Mouse (Mus musculus) heart, postnatal 25 days (tissue): Measurements from ENCODE around the gene Eef2. TPM values are rescaled to one million over a fixed set of nuclear protein-coding genes. Genes with fewer than 3 reads are reported as not detected.
"Not testable (repeated sequence)": the region's sequence is repeated elsewhere in the genome, so short reads cannot be mapped to it uniquely, and the experiment has no call there.

Experiments used
- DNase-seq: peaks from one replicate; pipeline ENCODE4 v3.0.0; 2022; ENCODE audit warnings: low spot score
- intact Hi-C: fragments of 180-260 bp; cut with DNase I; formaldehyde crosslinking; loops from one replicate; pipeline ENCODE4 v1.15.1; 2025
- total RNA-seq, 2 experiments: library from RNA; stranded (reverse); gene quantifications; 2 replicates each; pipeline ENCODE4 v1.2.3; 2021

Eef2 gene
- total RNA-seq, 2 experiments from 2014 or later: 925 to 1,035 TPM

- peak; percentile 49 for DNase-seq
These were observed 31.8 kb upstream of the Eef2 start for GRCm38 (mm10) chr10:81144667-81145066.

GRCm38 (mm10) chr10:81145307-81145706 lies 31.1 kb upstream of the Eef2 start:
- intact Hi-C loops: no loop called here
- no peak for DNase-seq

More at GRCm38 (mm10) chr10:81144667-81145066, 31.8 kb upstream of the Eef2 start:
- intact Hi-C loops: no loop called here

DNA sequence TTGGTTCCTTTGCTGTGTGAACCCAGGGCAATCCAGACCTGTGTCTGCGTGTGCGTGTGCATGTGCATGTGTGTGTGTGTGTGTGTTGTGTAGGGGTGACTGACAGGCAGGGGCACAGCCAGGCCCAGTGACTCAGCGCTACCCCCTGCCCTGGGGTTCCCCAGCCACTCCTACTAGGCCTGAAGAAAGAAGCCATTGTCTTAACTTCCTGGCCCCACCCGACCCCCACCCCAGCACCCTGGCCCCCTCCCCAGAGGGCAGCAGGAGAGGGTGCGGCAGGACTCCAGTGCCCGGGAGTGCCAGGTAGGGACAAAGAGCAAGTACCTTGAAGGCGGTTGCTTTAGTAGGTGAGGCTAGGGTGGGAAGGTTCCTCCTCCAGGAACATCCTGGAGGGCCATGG lies 30.7 kb upstream of the Eef2 start:
- no peak for DNase-seq
- intact Hi-C loops: no loop called here

DNA sequence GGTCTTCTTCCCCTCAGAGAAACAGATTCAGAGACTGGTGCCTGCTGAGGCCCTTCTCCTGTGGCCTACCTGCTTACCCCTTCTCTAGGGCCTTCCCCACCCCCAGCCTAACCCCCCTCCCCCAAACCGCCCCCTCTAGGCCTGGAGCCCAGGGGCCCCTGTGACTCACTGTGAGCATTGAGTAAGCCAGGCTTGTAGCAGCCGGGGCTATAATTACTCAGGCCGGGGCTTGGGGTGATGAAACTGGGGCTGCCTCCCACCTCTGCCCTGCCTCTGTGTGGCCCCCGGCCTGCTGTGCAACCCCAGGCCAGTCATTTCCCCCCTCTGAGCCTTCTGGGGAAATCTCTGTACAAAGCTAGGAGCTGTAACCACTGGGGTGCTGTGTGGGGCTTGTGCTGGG lies 30.1 kb upstream of the Eef2 start:
- intact Hi-C loops: no loop called here
- DNase-seq: no peak

DNA sequence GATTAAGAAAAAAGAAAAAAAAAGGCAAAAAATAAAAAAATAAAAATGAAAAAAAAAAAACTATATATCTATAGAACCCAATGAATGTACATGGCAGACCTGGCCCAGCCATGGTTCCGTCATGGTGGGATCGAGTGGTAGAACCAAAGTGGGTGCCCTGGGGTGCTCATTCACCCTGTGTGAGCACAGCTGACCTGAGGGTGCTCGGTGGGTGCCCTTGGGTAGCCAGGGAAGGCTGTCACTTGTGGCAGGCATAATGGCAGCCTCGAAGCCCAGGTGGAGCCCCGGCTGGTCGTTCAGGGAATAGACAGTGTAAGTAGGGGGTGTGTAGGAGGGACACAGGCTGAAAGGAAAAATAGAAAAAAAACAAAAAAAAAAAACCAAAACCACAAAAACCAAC lies 25.2 kb upstream of the Eef2 start:
- no peak for DNase-seq
- intact Hi-C loops: no loop called here

- DNase-seq: no peak
- intact Hi-C loops: no loop called here
These were observed 23.8 kb upstream of the Eef2 start for GRCm38 (mm10) chr10:81152609-81153008.

- intact Hi-C loops: no loop called here
- DNase-seq: no peak
These were observed 22.1 kb upstream of the Eef2 start for GRCm38 (mm10) chr10:81154313-81154712.

DNA sequence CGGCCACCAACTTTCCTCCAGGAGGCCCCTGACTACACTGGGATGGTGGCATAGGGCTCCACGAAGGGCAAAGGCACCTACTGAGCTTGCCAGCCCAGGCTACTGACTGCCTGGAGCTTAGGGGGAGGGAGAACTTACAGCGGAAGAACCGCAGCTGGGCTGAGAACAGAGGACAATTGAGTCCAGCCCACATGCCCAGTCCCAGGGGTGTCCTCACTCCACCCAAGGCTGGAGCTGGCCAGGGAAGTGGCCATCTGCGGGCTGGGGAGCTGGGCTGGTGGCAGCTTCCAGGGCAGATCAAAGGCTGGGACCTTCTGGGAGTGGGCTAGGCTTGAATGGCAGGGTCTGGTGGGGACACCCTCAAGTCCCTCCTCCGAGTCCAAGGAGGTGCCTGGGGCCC lies 21.7 kb upstream of the Eef2 start:
- DNase-seq: no peak
- intact Hi-C loops: no loop called here

GRCm38 (mm10) chr10:81161602-81162317 lies 14.7 kb upstream of the Eef2 start:
- no peak for DNase-seq
- intact Hi-C loops: no loop called here

- DNase-seq: no peak
- intact Hi-C loops: no loop called here
These were observed 14.1 kb upstream of the Eef2 start for GRCm38 (mm10) chr10:81162318-81162652.

GRCm38 (mm10) chr10:81165118-81165517 lies 11.3 kb upstream of the Eef2 start:
- DNase-seq: no peak
- intact Hi-C loops: no loop called here

- intact Hi-C loops: loop anchor here (2.0 kb wide), 1 partner anchor 29 kb away; no protein-coding TSS in a partner anchor
- peak; percentile 100 for DNase-seq
These were observed 9.0 kb upstream of the Eef2 start, which contains the start of gene Pias4 for GRCm38 (mm10) chr10:81167200-81168086. Pias4 (minus strand) TSS chr10:81167923.

DNA sequence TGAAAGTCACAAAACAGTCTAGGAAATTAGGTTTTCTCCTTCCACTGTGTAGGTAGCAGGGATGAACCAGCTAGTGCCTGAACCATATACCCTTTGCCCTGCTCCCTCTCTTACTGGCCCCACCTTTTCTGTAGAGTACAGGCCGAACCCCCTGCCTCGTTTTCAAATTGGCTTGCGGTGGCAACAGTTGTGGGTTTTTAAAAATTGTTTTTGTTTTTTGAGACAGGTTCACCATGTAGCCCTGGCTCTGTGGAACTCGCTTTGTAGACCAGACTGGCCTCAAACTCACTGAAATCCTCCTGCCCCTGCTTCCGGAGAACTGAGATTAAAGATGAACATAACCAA lies 8.4 kb upstream of the Eef2 start:
- intact Hi-C loops: no loop called here
- DNase-seq: no peak

DNA sequence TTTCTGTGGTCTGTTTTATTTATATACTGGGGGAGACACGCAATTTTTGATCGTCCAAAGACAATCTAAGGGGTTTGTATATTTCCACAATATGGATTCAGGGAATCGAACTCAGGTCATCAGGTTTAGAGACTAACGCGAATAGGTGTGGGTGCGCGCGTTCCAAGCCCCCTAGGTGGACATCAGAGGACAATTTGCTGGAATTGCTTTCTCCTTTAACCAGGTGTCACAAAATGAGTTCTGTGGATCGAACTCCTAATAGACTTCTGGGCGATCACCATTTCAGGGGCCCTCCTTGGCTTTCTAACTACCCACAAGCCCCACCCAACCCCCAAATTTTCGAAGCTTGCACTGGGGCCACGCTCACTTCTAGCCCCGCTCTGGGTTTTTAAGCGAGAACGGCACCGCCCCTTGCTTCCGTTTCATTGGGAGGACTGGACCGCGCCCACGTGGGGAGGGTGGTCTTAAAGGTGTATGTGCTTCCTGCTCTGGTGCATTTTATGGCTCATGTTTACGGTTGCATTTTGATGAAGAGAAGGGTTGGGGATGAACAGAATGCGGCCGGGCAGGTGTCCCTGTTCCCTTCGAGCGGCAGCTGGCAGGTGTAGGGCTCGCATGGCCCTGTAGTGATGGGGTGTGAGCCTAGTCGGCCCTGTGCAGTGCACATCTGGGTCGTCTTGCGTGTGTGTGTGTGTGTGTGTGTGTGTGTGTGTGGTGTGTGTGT lies 7.7 kb upstream of the Eef2 start:
- intact Hi-C loops: no loop called here
- peak; percentile 79 for DNase-seq

- intact Hi-C loops: not testable (repeated sequence)
These were observed 7.0 kb upstream of the Eef2 start for GRCm38 (mm10) chr10:81169411-81169900.

GRCm38 (mm10) chr10:81173132-81173531 lies 3.3 kb upstream of the Eef2 start:
- peak; percentile 56 for DNase-seq
- intact Hi-C loops: loop anchor here (5.0 kb wide), 1 partner anchor 86 kb away; no protein-coding TSS in a partner anchor

More at GRCm38 (mm10) chr10:81169411-81169900, 7.0 kb upstream of the Eef2 start:
- DNase-seq: not testable (repeated sequence)

DNA sequence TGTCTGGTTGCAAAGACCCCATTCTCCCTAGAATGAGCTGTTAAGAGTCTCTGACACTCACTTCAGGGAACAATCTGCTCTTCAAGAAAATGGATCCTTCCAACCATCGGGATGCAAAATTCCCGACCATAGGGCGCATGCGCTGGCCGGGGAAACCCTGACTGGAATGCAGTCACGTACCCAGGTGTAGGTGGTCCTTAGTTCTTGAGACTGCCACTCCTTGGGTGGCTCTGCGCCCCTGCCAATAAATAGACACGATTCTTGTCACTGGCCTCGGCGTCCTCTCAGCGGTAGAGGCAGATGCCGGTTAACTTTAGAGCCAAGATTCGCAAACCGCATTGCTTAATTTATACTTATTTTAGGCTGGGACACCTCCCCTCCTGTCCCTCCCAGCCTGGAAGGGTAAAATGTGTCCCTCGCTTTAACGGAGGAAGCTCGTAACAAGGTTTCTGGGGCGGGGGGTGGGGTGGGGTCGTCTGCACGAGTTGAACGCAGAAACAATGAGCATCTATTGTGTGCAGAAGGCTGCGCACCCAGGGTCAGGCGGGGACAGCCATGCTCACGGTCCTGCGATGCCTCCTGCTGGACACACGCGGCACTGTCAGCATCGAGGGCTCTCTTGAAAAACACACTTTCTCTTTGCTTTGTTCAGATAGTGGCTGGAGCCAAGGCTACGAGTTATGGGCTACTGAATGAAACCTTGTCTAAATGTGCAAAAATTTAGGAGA lies 1.6 kb upstream of the Eef2 start:
- intact Hi-C loops: loop anchor here (5.0 kb wide), 2 partner anchors 87 to 157 kb away; no protein-coding TSS in a partner anchor
- DNase-seq: peak; percentile 77

DNA sequence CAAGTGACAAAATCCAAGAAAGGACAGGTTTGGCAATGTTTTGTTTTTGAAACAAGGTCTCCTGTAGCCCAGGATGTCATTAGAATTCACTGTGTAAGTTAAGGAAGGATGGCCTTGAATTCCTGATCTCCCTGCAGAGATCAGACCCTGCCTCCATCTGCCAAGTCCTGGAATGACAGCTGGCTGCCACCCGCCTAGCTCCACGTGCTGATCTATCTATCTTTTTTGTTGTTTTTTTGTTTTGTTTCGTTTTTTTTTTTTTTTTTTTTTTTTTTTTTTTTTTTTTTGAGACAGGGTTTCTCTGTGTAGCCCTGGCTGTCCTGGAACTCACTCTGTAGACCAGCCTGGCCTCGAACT lies 1.1 kb upstream of the Eef2 start:
- intact Hi-C loops: loop anchor here (5.0 kb wide), 1 partner anchor 158 kb away; no protein-coding TSS in a partner anchor
- not testable (repeated sequence) for DNase-seq

- intact Hi-C loops: loop anchor here (5.0 kb wide), 1 partner anchor 159 kb away; no protein-coding TSS in a partner anchor
- no peak for DNase-seq
These were observed 430 bp upstream of the Eef2 start for GRCm38 (mm10) chr10:81175936-81176465.
